Mouse (Mus musculus): ENCODE measurements around the gene Pi16.

DNA sequence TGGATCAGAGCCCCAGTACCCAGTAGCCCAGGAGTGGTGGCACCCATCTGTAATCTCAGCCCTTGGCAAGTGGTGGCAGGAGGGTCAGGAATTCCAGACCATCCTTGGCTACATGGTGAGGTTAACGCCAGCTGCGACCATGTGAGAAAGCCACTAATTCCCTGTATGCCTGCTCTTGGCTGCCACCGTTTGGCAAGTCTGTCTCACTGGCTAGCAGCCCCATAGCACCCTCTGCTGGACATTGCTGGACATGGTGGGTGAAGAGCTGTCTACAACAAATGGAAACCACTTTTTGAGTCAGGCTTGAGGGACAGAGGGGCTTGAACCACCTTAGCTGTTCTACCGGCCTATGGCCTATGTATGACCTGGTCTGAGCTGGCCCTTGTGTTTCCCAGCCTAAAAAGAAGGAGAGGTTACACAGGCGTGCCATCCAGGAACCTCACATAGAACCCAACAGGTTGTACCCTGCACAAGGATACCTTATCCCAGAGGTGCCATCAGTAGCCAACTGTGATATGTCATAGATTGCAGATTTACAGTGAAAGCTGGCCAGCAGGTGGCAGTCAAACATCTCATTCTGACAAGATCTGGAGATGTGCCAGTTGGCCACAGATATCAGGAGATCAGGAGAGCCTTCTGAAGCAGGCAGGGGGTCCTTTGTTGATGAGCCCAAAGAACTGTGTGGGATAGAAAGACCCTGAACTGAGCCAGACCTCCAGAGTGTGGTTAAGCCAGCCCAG lies 53.7 kb downstream of the Pi16 start:
- TF ChIP-seq CTCF (conservative IDR thresholded peaks at IDR 0.05; ENCODE audit: low read length) (peak; percentile 76), POU5F1 (IDR thresholded peaks at IDR 0.05; ENCODE audit: borderline replicate concordance, low read length) (no peak), NANOG (IDR thresholded peaks at IDR 0.05; ENCODE audit: borderline replicate concordance, low read length) (no peak)
